Mouse (Mus musculus): Measurements from ENCODE around the gene Itch.

DNA sequence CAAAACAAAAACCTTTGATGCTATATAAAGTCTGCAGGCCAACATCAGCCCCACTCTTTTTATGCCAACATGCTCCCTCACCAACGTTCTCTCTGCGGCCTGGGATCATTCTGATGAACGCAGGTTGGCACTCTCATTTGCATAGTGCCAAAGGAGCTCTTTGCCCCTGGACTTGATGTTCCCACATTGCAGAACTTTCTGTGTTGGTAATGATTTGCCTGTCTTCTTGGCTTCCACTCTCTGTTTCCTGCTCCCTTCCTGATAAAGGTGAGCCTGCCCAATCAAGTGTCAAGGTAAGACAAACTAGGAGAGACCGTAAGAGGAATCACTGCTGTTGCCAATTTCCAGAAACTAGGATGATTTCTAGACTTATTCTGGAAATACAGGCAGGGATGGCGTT lies 48.8 kb upstream of the Itch start:
- TF ChIP-seq MXI1 (IDR thresholded peaks at IDR 0.05; ENCODE audit: low read depth, low read length) (no peak), CTCF (IDR thresholded peaks at IDR 0.05 in 2 of 3, conservative IDR thresholded peaks at IDR 0.05 in 1 of 3; ENCODE audit: control insufficient read depth in 1 of 3, insufficient read depth in 1 of 3, low read depth in 2 of 3, low read length in 3 of 3, poor library complexity in 1 of 3, severe bottlenecking in 1 of 3) (no peak), JUND (IDR thresholded peaks at IDR 0.05; ENCODE audit: low read depth, low read length) (no peak), POLR2AphosphoS2 (IDR thresholded peaks at IDR 0.05; ENCODE audit: low read length) (no peak), CHD2 (IDR thresholded peaks at IDR 0.05; ENCODE audit: low read length) (no peak), POLR2A (IDR thresholded peaks at IDR 0.05; ENCODE audit: control insufficient read depth in 1 of 2, insufficient read depth in 1 of 2, low read depth in 1 of 2, low read length in 2 of 2, poor library complexity in 1 of 2) (no peak), RCOR1 (IDR thresholded peaks at IDR 0.05; ENCODE audit: low read depth, low read length) (no peak), NRF1 (IDR thresholded peaks at IDR 0.05; ENCODE audit: insufficient read depth, low read depth, low read length, poor library complexity, severe bottlenecking) (no peak), GATA1 (IDR thresholded peaks at IDR 0.05; ENCODE audit: low read depth, low read length) (no peak), TAL1 (IDR thresholded peaks at IDR 0.05; ENCODE audit: low read length) (no peak), TBP (IDR thresholded peaks at IDR 0.05; ENCODE audit: low read depth, low read length) (no peak), RAD21 (IDR thresholded peaks at IDR 0.05; ENCODE audit: low read depth, low read length) (no peak), SIN3A (IDR thresholded peaks at IDR 0.05; ENCODE audit: low read length) (no peak), ZNF384 (IDR thresholded peaks at IDR 0.05; ENCODE audit: low read depth, low read length) (no peak)
